Mouse (Mus musculus) neural tube, embryonic 12.5 days (tissue): ENCODE measurements around the gene Taar5. TPM values are rescaled to one million over a fixed set of nuclear protein-coding genes. Genes with fewer than 3 reads are reported as not detected.

Experiments
- ATAC-seq: fragments of 200-750 bp; cut with Nextera tagmentation; 2 replicates; pipeline ENCODE4 v1.8.0; 2017; ENCODE audit warnings: low read depth, mild to moderate bottlenecking, moderate TSS enrichment, moderate library complexity; ENCODE audit not compliant: low FRiP score
- H3K27ac ChIP-seq: fragments of 300-500 bp; sonication (generic); 2 replicates; pipeline ENCODE4 v1.5.1; 2016
- H3K27me3 ChIP-seq: fragments of 300-500 bp; sonication (generic); replicated peaks from 2 replicates; pipeline ENCODE4 v1.6.1; 2016; ENCODE audit warnings: mild to moderate bottlenecking
- H3K36me3 ChIP-seq: fragments of 300-500 bp; sonication (generic); 2 replicates; pipeline ENCODE4 v1.6.1; 2016; ENCODE audit warnings: mild to moderate bottlenecking
- H3K4me1 ChIP-seq: fragments of 300-500 bp; sonication (generic); 2 replicates; pipeline ENCODE4 v1.6.1; 2016
- H3K4me2 ChIP-seq: fragments of 300-500 bp; sonication (generic); replicated peaks from 2 replicates; pipeline ENCODE4 v1.6.1; 2016; ENCODE audit warnings: mild to moderate bottlenecking
- H3K4me3 ChIP-seq: fragments of 300-500 bp; sonication (generic); 2 replicates; pipeline ENCODE4 v1.5.1; 2016
- H3K9ac ChIP-seq: fragments of 300-500 bp; sonication (generic); 2 replicates; pipeline ENCODE4 v1.6.1; 2016; ENCODE audit warnings: mild to moderate bottlenecking
- H3K9me3 ChIP-seq: fragments of 300-500 bp; sonication (generic); 2 replicates; pipeline ENCODE4 v1.6.1; 2016; ENCODE audit warnings: mild to moderate bottlenecking
- WGBS: fragments of 180-500 bp; shearing (Covaris S2); methylation state at CpG from one replicate; pipeline ENCODE4 v1.1.7; 2016; 5-methylcytosine and 5-hydroxymethylcytosine counted together
- polyA plus RNA-seq: library from polyadenylated mRNA; unstranded; fragments of >200 nt; fragmentation: Nextera tagmentation; extraction: Ambion mirVana; gene quantifications from 2 replicates; pipeline ENCODE4 v1.2.1, GENCODE M21; 2016

The Taar5 gene
- polyA plus RNA-seq, 1 experiment from 2014 or later: not detected

DNA sequence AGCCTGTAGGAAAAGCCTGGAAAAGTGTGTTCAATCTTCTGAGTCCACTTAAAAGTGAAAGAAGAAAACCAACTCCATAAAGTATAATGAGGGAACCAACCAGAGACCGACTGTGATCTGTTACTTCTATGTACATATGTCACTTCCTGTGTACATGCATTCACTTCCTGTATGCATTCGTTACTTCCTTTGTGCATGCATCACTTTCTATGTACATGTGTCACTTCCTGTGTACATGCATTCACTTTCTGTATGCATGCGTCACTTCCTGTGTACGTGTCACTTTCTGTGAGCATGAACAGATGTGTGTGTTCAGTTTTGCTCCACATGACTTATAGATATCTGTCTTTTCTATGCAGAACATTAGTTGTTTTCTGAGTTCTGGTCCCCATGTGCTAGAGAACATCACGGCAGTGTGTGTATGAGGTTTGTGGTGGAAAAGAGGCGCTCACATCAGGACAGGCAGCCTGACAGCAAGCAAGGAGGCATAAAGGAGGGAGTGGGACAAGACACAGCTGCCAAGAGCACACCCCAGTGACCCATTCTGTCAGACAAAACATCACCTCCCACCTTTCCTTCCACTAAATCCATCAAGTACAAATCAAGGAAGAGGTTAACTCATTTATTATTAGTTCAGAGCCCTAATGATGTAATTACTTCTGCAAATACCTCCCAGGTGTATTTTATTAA lies 5.4 kb upstream of the Taar5 start:
- Histone ChIP-seq H3K9me3 (no peaks in the 10 kb centered on the region), H3K9ac (no peak overlapping the region), H3K4me1 (no peaks in the 10 kb centered on the region), H3K36me3 (no peaks in the 10 kb centered on the region), H3K27ac (no peak overlapping the region), H3K4me3 (no peak overlapping the region), H3K4me2 (no peak overlapping the region), H3K27me3 (no peaks in the 10 kb centered on the region)
- no peak for ATAC-seq
- 94% methylated on average over 6 of the region's 6 CpGs for WGBS

DNA sequence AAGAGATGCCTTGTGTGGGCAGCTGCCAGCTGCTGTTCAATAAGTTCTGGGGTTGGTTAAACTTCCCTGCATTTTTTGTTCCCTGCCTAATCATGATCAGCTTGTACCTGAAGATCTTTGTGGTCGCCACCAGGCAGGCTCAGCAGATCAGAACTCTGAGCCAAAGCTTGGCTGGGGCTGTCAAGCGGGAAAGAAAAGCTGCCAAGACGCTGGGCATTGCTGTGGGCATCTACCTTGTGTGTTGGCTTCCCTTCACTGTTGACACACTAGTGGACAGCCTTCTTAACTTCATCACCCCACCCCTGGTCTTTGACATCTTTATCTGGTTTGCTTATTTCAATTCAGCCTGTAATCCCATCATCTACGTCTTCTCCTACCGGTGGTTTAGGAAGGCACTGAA lies 750 bp downstream of the Taar5 start:
- WGBS: 88% methylated on average over 5 of the region's 5 CpGs
- H3K9ac ChIP-seq: no peak overlapping the region

DNA sequence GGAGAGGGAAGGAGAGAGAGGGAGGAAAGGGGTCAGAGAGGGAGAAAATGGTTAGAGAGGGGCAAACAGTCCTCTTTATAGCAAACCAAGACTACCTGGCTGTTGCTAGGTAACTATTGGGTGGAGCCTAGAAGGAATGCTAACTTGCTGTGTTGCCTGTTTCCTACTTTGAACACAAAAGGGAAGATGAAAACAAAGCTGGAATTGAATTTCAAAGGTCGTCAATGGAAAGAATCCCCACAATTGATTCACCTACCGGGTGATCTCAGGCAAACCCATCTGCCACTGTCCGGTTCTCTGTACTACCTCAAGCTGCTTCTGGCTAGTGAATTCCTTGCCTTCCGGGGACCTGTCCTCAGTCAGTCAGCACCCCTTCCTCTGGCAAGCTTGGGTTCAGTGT lies 7.5 kb downstream of the Taar5 start:
- no peak overlapping the region for H3K4me2 ChIP-seq
- H3K4me1 ChIP-seq: no peaks in the 10 kb centered on the region
- WGBS: 44% methylated on average over 4 of the region's 4 CpGs
- ATAC-seq: no peak
- H3K27me3 ChIP-seq: no peaks in the 10 kb centered on the region
- H3K9me3 ChIP-seq: no peaks in the 10 kb centered on the region
- H3K9ac ChIP-seq: no peak overlapping the region
- no peak overlapping the region for H3K4me3 ChIP-seq
- no peaks in the 10 kb centered on the region for H3K36me3 ChIP-seq
- no peak overlapping the region for H3K27ac ChIP-seq

More for the DNA sequence above, 750 bp downstream of the Taar5 start:
- Histone ChIP-seq H3K4me2 (no peak overlapping the region), H3K4me3 (no peak overlapping the region), H3K27ac (no peak overlapping the region), H3K4me1 (no peaks in the 10 kb centered on the region), H3K27me3 (no peaks in the 10 kb centered on the region), H3K36me3 (no peaks in the 10 kb centered on the region), H3K9me3 (no peaks in the 10 kb centered on the region)
- no peak for ATAC-seq

DNA sequence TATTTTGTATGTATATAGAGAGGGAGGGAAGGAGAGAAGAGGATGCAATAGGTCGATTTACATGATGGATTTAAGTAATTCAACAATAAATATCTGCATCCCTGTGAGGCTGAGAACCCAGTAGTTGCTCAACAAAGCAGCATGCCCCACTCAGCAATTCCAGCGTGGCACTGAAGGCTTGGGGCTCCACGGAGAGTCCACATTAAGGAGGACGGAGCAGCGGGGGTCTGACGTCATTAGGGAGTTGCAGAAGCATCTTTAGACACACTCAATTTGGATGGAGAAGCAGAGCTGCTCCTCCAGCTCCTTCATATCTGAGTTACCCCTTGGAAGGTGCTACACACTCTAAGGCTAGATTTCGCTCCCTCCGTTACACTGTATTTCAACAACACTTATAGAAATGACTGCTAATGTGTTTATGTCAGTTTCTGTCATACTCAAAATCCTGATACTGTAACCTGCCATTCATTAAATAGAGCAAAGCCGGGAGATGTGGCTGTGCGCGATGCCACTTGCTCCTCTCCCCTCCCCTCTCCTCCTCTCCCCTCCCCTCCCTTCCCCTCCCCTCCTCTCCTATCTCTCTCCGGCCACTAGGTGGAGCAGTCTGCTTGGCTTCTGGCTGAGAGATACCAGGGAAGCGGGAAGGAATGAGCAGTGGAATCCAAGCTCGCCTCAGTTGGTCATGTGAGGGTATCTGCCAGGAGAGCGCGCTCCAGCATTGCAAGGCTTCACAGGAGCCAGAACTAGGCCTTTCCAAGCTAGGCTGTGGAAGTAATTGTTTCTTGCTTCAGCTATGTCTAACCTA lies 8.6 kb downstream of the Taar5 start:
- Histone ChIP-seq H3K27ac (no peak overlapping the region), H3K27me3 (no peaks in the 10 kb centered on the region), H3K4me3 (no peak overlapping the region), H3K36me3 (no peaks in the 10 kb centered on the region), H3K9me3 (no peaks in the 10 kb centered on the region), H3K4me2 (no peak overlapping the region), H3K9ac (no peak overlapping the region), H3K4me1 (no peaks in the 10 kb centered on the region)
- ATAC-seq: peak; percentile 89
- 41% methylated on average over 16 of the region's 16 CpGs for WGBS

DNA sequence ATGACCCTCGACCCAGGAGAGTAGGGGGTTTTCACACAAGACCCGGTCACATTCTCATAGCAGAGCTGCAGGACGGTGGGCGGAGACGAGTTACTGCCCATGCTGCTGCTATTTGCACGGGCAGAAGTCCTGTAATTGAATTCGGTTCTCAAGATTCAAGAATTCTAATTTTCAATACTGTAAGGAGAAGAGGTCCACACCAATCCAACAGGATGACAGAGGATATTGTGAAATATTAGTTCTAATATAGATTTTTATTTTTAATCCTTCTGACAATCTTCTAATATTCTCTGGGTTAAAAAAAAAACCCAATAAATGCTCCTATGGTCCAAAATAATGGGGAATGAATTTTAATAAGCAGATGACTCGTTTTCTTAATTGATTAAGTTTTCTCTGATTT lies 15.0 kb downstream of the Taar5 start, which contains the start of gene Taar6:
Gene Taar6 (minus strand): TSS at position 101 of the 400 bp plus-strand sequence.
- no peak for ATAC-seq
- H3K4me1 ChIP-seq: no peaks in the 10 kb centered on the region

DNA sequence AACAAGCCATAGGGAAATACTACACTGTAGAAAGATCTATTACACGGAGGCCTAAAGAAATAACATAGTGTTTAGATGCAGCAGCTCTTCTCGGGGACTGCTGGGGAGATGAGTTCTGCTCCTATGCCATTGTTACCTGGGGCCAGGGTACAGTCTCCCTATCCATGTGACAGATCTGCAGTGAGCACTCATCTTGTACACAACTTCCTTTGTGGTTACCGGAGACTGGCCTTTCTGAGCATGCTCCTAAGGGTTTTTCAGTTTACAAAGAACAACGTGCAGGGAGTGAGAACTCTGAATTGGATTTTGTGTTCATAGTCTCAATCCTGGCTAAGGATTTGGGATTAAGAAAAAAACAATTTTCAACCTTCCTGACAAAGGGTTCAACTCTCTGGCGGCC lies 15.9 kb downstream of the Taar5 start:
- Histone ChIP-seq H3K4me2 (no peak overlapping the region), H3K4me1 (no peaks in the 10 kb centered on the region), H3K9me3 (no peaks in the 10 kb centered on the region), H3K27ac (no peak overlapping the region), H3K27me3 (no peaks in the 10 kb centered on the region), H3K9ac (no peak overlapping the region), H3K4me3 (no peak overlapping the region), H3K36me3 (no peaks in the 10 kb centered on the region)
- no peak for ATAC-seq
- 80% methylated on average over 5 of the region's 5 CpGs for WGBS

More for the DNA sequence above, 15.0 kb downstream of the Taar5 start, which contains the start of gene Taar6:
- Histone ChIP-seq H3K4me2 (no peak within 1 kb of the TSS), H3K27me3 (no peaks in the 10 kb centered on the region), H3K36me3 (no peaks in the 10 kb centered on the region), H3K27ac (no peak within 1 kb of the TSS), H3K9ac (no peak within 1 kb of the TSS), H3K4me3 (no peak within 1 kb of the TSS), H3K9me3 (no peaks in the 10 kb centered on the region)
- WGBS: 82% methylated on average over 8 of the region's 8 CpGs

DNA sequence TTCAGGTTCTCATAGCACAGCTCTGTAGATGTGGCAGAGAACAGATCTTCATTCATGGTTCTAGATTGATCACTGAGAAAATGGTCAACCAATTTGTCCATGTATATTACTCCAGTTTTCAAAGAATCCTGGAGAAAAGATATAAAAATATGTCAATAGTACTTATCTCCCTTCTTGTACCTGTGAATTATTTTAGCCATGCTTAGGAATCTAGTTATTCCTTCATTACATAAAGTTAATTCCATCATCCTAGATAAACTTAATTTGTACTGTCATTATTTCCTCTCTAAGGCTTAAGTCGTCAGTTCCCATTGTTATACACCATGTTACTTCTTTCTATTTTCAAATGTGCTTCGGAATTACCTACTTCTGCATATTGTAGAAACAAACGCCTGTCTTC lies 22.9 kb downstream of the Taar5 start, which contains the start of gene Taar7a:
Gene Taar7a (minus strand): TSS at position 101 of the 400 bp plus-strand sequence.
- Histone ChIP-seq H3K4me2 (no peak within 1 kb of the TSS), H3K9me3 (no peaks in the 10 kb centered on the region), H3K9ac (no peak within 1 kb of the TSS), H3K27ac (no peak within 1 kb of the TSS), H3K36me3 (no peaks in the 10 kb centered on the region), H3K4me1 (no peaks in the 10 kb centered on the region), H3K27me3 (no peaks in the 10 kb centered on the region), H3K4me3 (no peak within 1 kb of the TSS)
- no peak for ATAC-seq
- WGBS: 86% methylated on average over 3 of the region's 3 CpGs

DNA sequence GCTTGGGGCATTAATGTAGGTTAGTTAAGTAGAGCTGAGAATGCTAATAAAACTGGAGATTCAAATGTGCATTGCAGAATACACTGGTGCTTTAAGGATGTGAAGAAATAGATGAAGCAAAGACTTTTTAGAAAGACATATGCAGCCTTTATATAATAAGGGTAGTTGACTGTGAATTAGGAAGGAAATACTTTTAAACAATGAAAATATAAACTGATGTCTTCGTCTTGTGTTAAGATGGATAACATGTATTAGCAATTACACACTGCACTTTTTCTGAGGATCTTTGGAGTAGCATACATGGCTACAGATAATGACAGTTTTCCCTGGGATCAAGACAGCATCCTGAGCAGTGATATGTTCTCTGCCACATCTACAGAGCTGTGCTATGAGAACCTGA lies 29.1 kb downstream of the Taar5 start, which contains the start of gene Taar7b:
Gene Taar7b (plus strand): TSS at position 301 of the 400 bp plus-strand sequence.
- no peaks in the 10 kb centered on the region for H3K9me3 ChIP-seq
- H3K9ac ChIP-seq: no peak within 1 kb of the TSS
- H3K4me2 ChIP-seq: no peak within 1 kb of the TSS
- H3K27ac ChIP-seq: no peak within 1 kb of the TSS
- no peak within 1 kb of the TSS for H3K4me3 ChIP-seq
- H3K36me3 ChIP-seq: no peaks in the 10 kb centered on the region
- no peaks in the 10 kb centered on the region for H3K27me3 ChIP-seq
- no peak for ATAC-seq
- 95% methylated on average over 1 of the region's 1 CpGs for WGBS
- H3K4me1 ChIP-seq: no peaks in the 10 kb centered on the region

DNA sequence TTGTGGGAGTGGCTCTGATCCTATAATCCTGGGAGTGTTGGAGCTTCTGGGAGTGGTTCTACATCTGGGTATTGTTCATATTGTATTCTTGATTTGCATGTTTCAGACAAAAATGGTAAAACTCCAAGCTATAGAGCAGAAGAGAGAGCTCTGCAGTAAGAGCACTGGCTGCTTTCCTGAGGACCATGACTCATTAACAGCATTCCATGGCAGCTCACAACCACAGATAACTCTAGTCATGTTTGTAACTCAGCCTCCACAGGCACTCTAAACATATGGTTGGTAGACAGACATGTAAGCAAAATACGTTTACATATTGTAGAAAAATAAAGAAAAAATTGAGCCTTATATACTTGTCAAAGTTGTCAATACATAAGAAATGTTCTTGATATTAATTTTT lies 35.9 kb downstream of the Taar5 start:
- H3K27me3 ChIP-seq: no peaks in the 10 kb centered on the region
- no peak overlapping the region for H3K4me2 ChIP-seq
- ATAC-seq: no peak
- no peaks in the 10 kb centered on the region for H3K9me3 ChIP-seq
- no peak overlapping the region for H3K27ac ChIP-seq
- no peaks in the 10 kb centered on the region for H3K36me3 ChIP-seq
- H3K9ac ChIP-seq: no peak overlapping the region
- WGBS: 84% methylated on average over 1 of the region's 1 CpGs
- no peaks in the 10 kb centered on the region for H3K4me1 ChIP-seq
- H3K4me3 ChIP-seq: no peak overlapping the region

DNA sequence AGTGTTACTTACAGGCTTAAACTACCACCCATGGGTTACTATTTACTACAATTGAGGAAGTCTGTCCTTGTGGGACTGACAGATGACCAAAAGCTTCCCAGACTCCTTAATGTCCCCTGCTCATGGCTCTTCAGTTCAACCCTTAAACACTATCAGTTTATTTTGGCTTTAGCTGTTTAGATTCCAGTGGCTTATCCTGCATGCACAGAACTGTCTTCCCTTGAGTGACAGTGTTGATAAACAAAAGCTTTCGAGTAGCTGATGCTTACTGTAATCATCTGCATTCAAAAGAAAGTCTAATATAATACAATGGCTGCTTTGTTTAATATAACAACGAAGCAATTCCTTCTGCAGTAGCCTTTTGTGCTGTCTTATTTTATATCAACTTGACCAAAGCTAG lies 36.5 kb downstream of the Taar5 start:
- no peak for ATAC-seq
- Histone ChIP-seq H3K4me2 (no peak overlapping the region), H3K27ac (no peak overlapping the region), H3K27me3 (no peaks in the 10 kb centered on the region), H3K4me1 (no peaks in the 10 kb centered on the region), H3K9ac (no peak overlapping the region), H3K36me3 (no peaks in the 10 kb centered on the region), H3K4me3 (no peak overlapping the region), H3K9me3 (no peaks in the 10 kb centered on the region)
- 69% methylated on average over 2 of the region's 2 CpGs for WGBS

DNA sequence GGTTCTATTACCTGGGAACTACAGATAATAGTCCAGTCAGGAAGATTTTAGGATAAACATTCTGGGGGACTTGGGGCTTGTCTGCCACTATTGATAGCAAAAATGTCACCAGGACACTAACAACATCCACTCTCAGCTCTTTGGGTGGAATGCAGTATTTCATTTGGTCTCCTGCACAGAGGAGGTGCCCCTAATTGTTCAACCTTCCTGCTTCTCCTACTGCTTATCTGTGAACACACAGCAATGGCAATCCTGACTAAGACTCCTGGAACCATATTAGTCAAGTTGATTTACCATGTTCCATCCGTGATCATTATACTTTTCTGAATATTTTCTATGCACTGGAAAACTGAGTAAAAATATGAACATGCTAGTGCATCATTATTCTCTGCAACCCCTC lies 37.6 kb downstream of the Taar5 start:
- WGBS: 89% methylated on average over 1 of the region's 1 CpGs
- H3K9ac ChIP-seq: no peak overlapping the region
- no peak overlapping the region for H3K4me3 ChIP-seq
- no peak overlapping the region for H3K27ac ChIP-seq
- H3K36me3 ChIP-seq: no peaks in the 10 kb centered on the region
- H3K4me2 ChIP-seq: no peak overlapping the region
- H3K4me1 ChIP-seq: no peaks in the 10 kb centered on the region
- no peaks in the 10 kb centered on the region for H3K27me3 ChIP-seq
- H3K9me3 ChIP-seq: no peaks in the 10 kb centered on the region
- no peak for ATAC-seq
